ENCODE assay signal across 22 mouse cellular contexts in genomic region chr2:128796463-128796862, GRCm38 (mm10). TPM values are rescaled to one million over a fixed set of nuclear protein-coding genes. Genes with fewer than 3 reads are reported as not detected.
DNase-seq lines count a peak whose midpoint lies in the region; ATAC-seq and TF ChIP-seq lines count a peak whose summit lies in the region.
"Had no signal": no experiment of that assay in that cellular context is flagged by ENCODE, and none has a peak within 500 bp of the region (broad histone marks: within the 10 kb centered on the region; RNA-seq: fewer than 3 reads in every experiment).

No protein-coding gene starts in this region.

- H3K27me3 ChIP-seq in intestine, postnatal 0 days (replicated peaks; ENCODE audit: control insufficient read depth, insufficient read depth, low read length): no peaks in the 10 kb centered on the region
- H3K27me3 ChIP-seq: midbrain, embryonic 12.5 days had no signal

- H3K9me3 ChIP-seq in intestine, postnatal 0 days (ENCODE audit: control insufficient read depth): 0 out of 2 replicates have a peak, but pooled peaks cover 6% of the 10 kb centered on the region
- H3K9me3 ChIP-seq: midbrain, embryonic 12.5 days had no signal

- H3K4me3 ChIP-seq in intestine, postnatal 0 days (ENCODE audit: low read depth, low read length): no peak overlapping the region
- H3K4me3 ChIP-seq: limb, embryonic 10.5 days; midbrain, embryonic 12.5 days had no signal

- WGBS in intestine, postnatal 0 days: 73% methylated on average over 6 of the region's 6 CpGs

- no peak for TF ChIP-seq CTCF in intestine, postnatal 0 days (IDR thresholded peaks at IDR 0.05; ENCODE audit: low read depth)

- ATAC-seq in common myeloid progenitor, adult 5-6 weeks (replicated peaks; ENCODE audit: low read depth, poor library complexity, severe bottlenecking): peak; percentile 80
- ATAC-seq in intestine, postnatal 0 days: no peak
- ATAC-seq: forebrain, embryonic 16.5 days; hindbrain, embryonic 16.5 days; intestine, embryonic 16.5 days had no signal

- H3K4me1 ChIP-seq in intestine, postnatal 0 days (replicated peaks; ENCODE audit: control insufficient read depth, insufficient read depth, low read length): no peaks in the 10 kb centered on the region
- H3K4me1 ChIP-seq: limb, embryonic 10.5 days; midbrain, embryonic 12.5 days had no signal

- peaks cover 83% of the 10 kb centered on the region for H3K36me3 ChIP-seq in intestine, postnatal 0 days (ENCODE audit: control insufficient read depth, insufficient read depth)

- no peak overlapping the region for H3K27ac ChIP-seq in intestine, postnatal 0 days (ENCODE audit: low read depth, low read length)
- H3K27ac ChIP-seq: kidney, postnatal 0 days; limb, embryonic 10.5 days; midbrain, embryonic 12.5 days had no signal

- DNase-seq in heart, adult 11 months: peak; percentile 96
- DNase-seq in heart, postnatal 25 days (ENCODE audit: low spot score): no peak
- DNase-seq in lung, postnatal 36 days: peak; percentile 15
- no peak for DNase-seq in lung, postnatal 10 days
- peak; percentile 29 for DNase-seq in telencephalon, adult 2 months (ENCODE audit: low read depth, low spot score)
- DNase-seq: adrenal gland, postnatal 36 days; B cell, adult 2 months; cerebellum, adult 9-10 months; gastrocnemius, postnatal 14 days; lung, adult 2 months; lung, postnatal 4 days; retina, postnatal 1 day; thymus, adult 2 months had no signal

- no peak overlapping the region for H3K9ac ChIP-seq in intestine, postnatal 0 days (ENCODE audit: low read depth, low read length)
- H3K9ac ChIP-seq: midbrain, embryonic 12.5 days had no signal

- intact Hi-C loops in heart, postnatal 25 days (cut with DNase I): no loop called here

- H3K4me2 ChIP-seq in intestine, postnatal 0 days (replicated peaks; ENCODE audit: low read depth): no peak overlapping the region
- H3K4me2 ChIP-seq: heart, embryonic 11.5 days; midbrain, embryonic 12.5 days had no signal

RNA-seq across cellular contexts. Expression of gene Tmem87b, which starts 21.5 kb away (rescaled TPM):
- 10 to 100 TPM; 20.1 to 24.8 TPM for total RNA-seq in heart, postnatal 25 days (2021)
- 14.0 and 23.8 TPM in 2 replicates for total RNA-seq in common myeloid progenitor, adult 5-6 weeks (2017)
- polyA plus RNA-seq in intestine, postnatal 0 days (2015; fragmentation: Nextera tagmentation; extraction: Ambion mirVana): 108 and 112 TPM in 2 replicates

Comparison
In these comparisons a context has a peak if more than half of its experiments do, and no peak if none do; other contexts are left out.
1. DNase-seq: peak in heart, adult 11 months (single experiment), lung, postnatal 36 days (single experiment) and telencephalon, adult 2 months (single experiment); none in heart, postnatal 25 days (single experiment) and lung, postnatal 10 days (single experiment).